In genomic region chr11:102294887-102295597, GRCm38 (mm10) we compare ENCODE assay signal across 8 mouse cellular contexts. TPM values are rescaled to one million over a fixed set of nuclear protein-coding genes. Genes with fewer than 3 reads are reported as not detected.
DNase-seq lines count a peak whose midpoint lies in the region; ATAC-seq lines count a peak whose summit lies in the region.

No protein-coding gene starts in this region.

- no peaks in the 10 kb centered on the region for H3K9me3 ChIP-seq in heart, embryonic 14.5 days (ENCODE audit: control insufficient read depth, low read length)
- H3K9me3 ChIP-seq in liver, embryonic 12.5 days (replicated peaks): no peaks in the 10 kb centered on the region

- H3K9ac ChIP-seq in heart, embryonic 14.5 days (ENCODE audit: low read length): peak overlapping the region; percentile 96
- peak overlapping the region; percentile 94 for H3K9ac ChIP-seq in liver, embryonic 12.5 days

- 66% methylated on average over 12 of the region's 12 CpGs for WGBS in heart, embryonic 14.5 days
- WGBS in liver, embryonic 12.5 days (ENCODE audit: insufficient replicate concordance): 73% methylated on average over 12 of the region's 12 CpGs

- peak overlapping the region; percentile 94 to 96 for H3K4me3 ChIP-seq in heart, embryonic 14.5 days (ENCODE audit: control insufficient read depth in 1 of 2, insufficient read depth in 1 of 2, low read depth in 1 of 2, low read length in 2 of 2)
- peak overlapping the region; percentile 91 for H3K4me3 ChIP-seq in liver, embryonic 12.5 days

- DNase-seq in layer of hippocampus, adult 11-12 months (ENCODE audit: low spot score): peak; percentile 32
- no peak for DNase-seq in layer of hippocampus, postnatal 25 days (ENCODE audit: extremely low spot score in 1 of 2, low spot score in 1 of 2)
- DNase-seq in brain, adult 2 months (ENCODE audit: low read depth, low spot score): peak; percentile 82
- peak; percentile 79 for DNase-seq in thymus, postnatal 25 days
- no peak for DNase-seq in adrenal gland, adult 18-20 months (ENCODE audit: low spot score in 2 of 2)

- ATAC-seq in heart, embryonic 14.5 days (ENCODE audit: insufficient number of reproducible peaks, insufficient read depth, low FRiP score, low read depth): no peak
- ATAC-seq in liver, embryonic 12.5 days: no peak
- ATAC-seq in monocyte, adult 5-6 weeks (replicated peaks; ENCODE audit: insufficient number of reproducible peaks, low FRiP score, low TSS enrichment, poor library complexity, severe bottlenecking): peak; percentile 33

- peak overlapping the region; percentile 88 to 99 for H3K27ac ChIP-seq in heart, embryonic 14.5 days (replicated peaks in 1 of 2; ENCODE audit: control insufficient read depth in 1 of 2, insufficient read depth in 1 of 2, low read depth in 2 of 2, low read length in 2 of 2)
- H3K27ac ChIP-seq in liver, embryonic 12.5 days: peak overlapping the region; percentile 98

- peaks cover 49% of the 10 kb centered on the region for H3K36me3 ChIP-seq in heart, embryonic 14.5 days (ENCODE audit: control insufficient read depth, insufficient read depth, low read length)
- peaks cover 49% of the 10 kb centered on the region for H3K36me3 ChIP-seq in liver, embryonic 12.5 days

- peak overlapping the region; percentile 88 for H3K4me2 ChIP-seq in heart, embryonic 14.5 days (ENCODE audit: low read length)
- H3K4me2 ChIP-seq in liver, embryonic 12.5 days: peak overlapping the region; percentile 98

- H3K4me1 ChIP-seq in heart, embryonic 14.5 days (ENCODE audit: control insufficient read depth in 2 of 2, insufficient read depth in 2 of 2, low read length in 2 of 2): peaks cover 8 to 20% of the 10 kb centered on the region in 2 experiments; a peak in 3 of 4 replicates
- peaks cover 56% of the 10 kb centered on the region for H3K4me1 ChIP-seq in liver, embryonic 12.5 days

- H3K27me3 ChIP-seq in heart, embryonic 14.5 days (ENCODE audit: control insufficient read depth, insufficient read depth, low read length): no peaks in the 10 kb centered on the region
- no peaks in the 10 kb centered on the region for H3K27me3 ChIP-seq in liver, embryonic 12.5 days (replicated peaks)

RNA-seq across cellular contexts. Expression of gene Atxn7l3, which starts 1.4 kb away (rescaled TPM):
- 100 to 1,000 TPM; 166 to 174 TPM for total RNA-seq in layer of hippocampus, postnatal 25 days (2021)
- polyA plus RNA-seq in heart, embryonic 14.5 days (2014; fragmentation: Nextera tagmentation; extraction: Ambion mirVana): 7.0 and 10.6 TPM in 2 replicates
- polyA plus RNA-seq in liver, embryonic 12.5 days (2016; fragmentation: Nextera tagmentation; extraction: Ambion mirVana): 7.3 and 7.5 TPM in 2 replicates
- 29.9 to 43.6 TPM (median 29.9 TPM) in 3 replicates for total RNA-seq in monocyte, adult 5-6 weeks (2017)
- total RNA-seq in adrenal gland, adult 18-20 months (2021): 10 to 100 TPM; 44.3 to 53.4 TPM

RNA-seq across cellular contexts. Expression of gene Tmub2, which starts 10.3 kb away (rescaled TPM):
- total RNA-seq in layer of hippocampus, postnatal 25 days (2021): 10 to 100 TPM; 64.7 to 71.7 TPM
- 39.1 and 46.5 TPM in 2 replicates for polyA plus RNA-seq in heart, embryonic 14.5 days (2014; fragmentation: Nextera tagmentation; extraction: Ambion mirVana)
- polyA plus RNA-seq in liver, embryonic 12.5 days (2016; fragmentation: Nextera tagmentation; extraction: Ambion mirVana): 28.4 and 28.9 TPM in 2 replicates
- total RNA-seq in monocyte, adult 5-6 weeks (2017): 25.7 to 34.3 TPM (median 26.5 TPM) in 3 replicates
- 10 to 100 TPM; 43.3 to 55.3 TPM for total RNA-seq in adrenal gland, adult 18-20 months (2021)

RNA-seq across cellular contexts. Expression of gene Ubtf, which starts 24.5 kb away (rescaled TPM):
- total RNA-seq in layer of hippocampus, postnatal 25 days (2021): 100 to 1,000 TPM; 123 to 134 TPM
- 50.2 and 53.6 TPM in 2 replicates for polyA plus RNA-seq in heart, embryonic 14.5 days (2014; fragmentation: Nextera tagmentation; extraction: Ambion mirVana)
- polyA plus RNA-seq in liver, embryonic 12.5 days (2016; fragmentation: Nextera tagmentation; extraction: Ambion mirVana): 97.2 and 98.8 TPM in 2 replicates
- 160 to 166 TPM (median 161 TPM) in 3 replicates for total RNA-seq in monocyte, adult 5-6 weeks (2017)
- 100 to 1,000 TPM in 1 of 2 experiments, 10 to 100 TPM in 1; 93.7 to 117 TPM for total RNA-seq in adrenal gland, adult 18-20 months (2021)

RNA-seq across cellular contexts. Expression of gene Asb16, which starts 26.5 kb away (rescaled TPM):
- 1 to 10 TPM in 1 of 2 experiments, under 1 TPM in 1; 0.70 to 1.1 TPM for total RNA-seq in layer of hippocampus, postnatal 25 days (2021)
- polyA plus RNA-seq in heart, embryonic 14.5 days (2014; fragmentation: Nextera tagmentation; extraction: Ambion mirVana): 0.09 and 0.11 TPM in 2 replicates
- 0.05 TPM in 1 of 2 replicates, not detected in the other for polyA plus RNA-seq in liver, embryonic 12.5 days (2016; fragmentation: Nextera tagmentation; extraction: Ambion mirVana)
- not detected in 3 replicates for total RNA-seq in monocyte, adult 5-6 weeks (2017)
- under 1 TPM; 0.30 to 0.61 TPM for total RNA-seq in adrenal gland, adult 18-20 months (2021)

RNA-seq across cellular contexts. Expression of gene BC030867, which starts 46.4 kb away (rescaled TPM):
- total RNA-seq in layer of hippocampus, postnatal 25 days (2021): 1 to 10 TPM; 1.3 to 1.5 TPM
- 8.7 and 10.3 TPM in 2 replicates for polyA plus RNA-seq in heart, embryonic 14.5 days (2014; fragmentation: Nextera tagmentation; extraction: Ambion mirVana)
- 19.5 and 19.7 TPM in 2 replicates for polyA plus RNA-seq in liver, embryonic 12.5 days (2016; fragmentation: Nextera tagmentation; extraction: Ambion mirVana)
- not detected in 3 replicates for total RNA-seq in monocyte, adult 5-6 weeks (2017)
- total RNA-seq in adrenal gland, adult 18-20 months (2021): under 1 TPM in 1 of 2 experiments, not detected in 1; 0.46 TPM

Comparison
In these comparisons a context has a peak if more than half of its experiments do, and no peak if none do; other contexts are left out.
1. DNase-seq: peak in layer of hippocampus, adult 11-12 months (single experiment), brain, adult 2 months (single experiment) and thymus, postnatal 25 days (single experiment); none in layer of hippocampus, postnatal 25 days (0 of 2) and adrenal gland, adult 18-20 months (0 of 2).